Mouse (Mus musculus) neutrophil, adult 65 days (primary cell): ENCODE results near the gene Rcor3. TPM values are rescaled to one million over a fixed set of nuclear protein-coding genes. Genes with fewer than 3 reads are reported as not detected.

ENCODE experiments used
- total RNA-seq: library from RNA; stranded (reverse); gene quantifications from 2 replicates; pipeline ENCODE4 v1.2.4, GENCODE M21; 2023

Rcor3 gene
- 10.6 and 15.7 TPM in 2 replicates for total RNA-seq

DNA sequence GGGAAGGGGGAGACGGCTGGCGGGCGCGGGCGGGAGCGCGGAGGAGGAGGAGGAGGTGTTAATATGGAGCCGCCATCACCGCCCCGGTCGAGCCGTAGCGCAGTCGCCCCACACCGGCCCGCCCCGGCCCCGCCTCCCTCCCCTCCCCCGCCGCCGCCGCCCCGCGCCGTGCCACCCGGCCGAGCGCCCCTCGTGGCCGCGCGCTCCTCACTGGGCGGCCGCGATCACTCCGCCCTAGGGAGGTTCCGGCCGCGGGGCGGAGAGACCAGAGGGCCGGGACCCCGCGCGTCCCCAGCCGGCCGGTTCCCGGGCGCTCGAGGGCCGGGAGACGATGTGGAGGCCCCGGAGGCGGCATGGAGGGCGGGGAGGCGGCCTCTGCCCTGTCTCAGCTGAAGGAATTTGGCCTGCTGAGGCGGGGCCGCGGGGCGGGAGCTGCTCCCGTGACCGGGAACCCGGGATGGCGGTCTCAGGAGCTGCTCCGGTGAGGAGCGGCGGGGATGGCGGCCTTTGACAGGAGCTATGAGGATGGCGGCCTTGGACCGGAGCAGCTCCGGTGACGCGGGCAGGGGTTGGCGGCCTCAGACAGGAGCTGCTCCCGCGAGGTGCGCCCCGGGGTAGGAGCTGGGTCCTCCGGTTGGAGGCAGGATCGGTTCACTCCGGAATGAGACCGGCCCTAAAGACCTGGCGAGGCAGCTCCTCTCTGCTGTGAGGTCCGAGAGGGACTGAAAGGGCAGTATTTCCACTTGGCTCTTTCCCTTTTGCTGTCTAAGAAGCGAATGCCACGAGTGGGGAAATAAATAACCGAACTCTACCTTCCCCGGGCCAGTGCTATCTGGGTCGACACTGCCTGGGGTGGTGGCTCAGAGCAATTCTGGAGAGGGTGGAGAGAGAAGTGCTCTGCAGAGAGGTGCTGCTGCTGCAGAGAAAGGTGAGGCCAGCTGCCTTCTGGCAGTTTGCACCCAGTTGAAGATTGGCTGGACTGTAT lies at the start of gene Rcor3:
Rcor3 (minus strand) TSS at position 137 of the 985 bp plus-strand sequence.

DNA sequence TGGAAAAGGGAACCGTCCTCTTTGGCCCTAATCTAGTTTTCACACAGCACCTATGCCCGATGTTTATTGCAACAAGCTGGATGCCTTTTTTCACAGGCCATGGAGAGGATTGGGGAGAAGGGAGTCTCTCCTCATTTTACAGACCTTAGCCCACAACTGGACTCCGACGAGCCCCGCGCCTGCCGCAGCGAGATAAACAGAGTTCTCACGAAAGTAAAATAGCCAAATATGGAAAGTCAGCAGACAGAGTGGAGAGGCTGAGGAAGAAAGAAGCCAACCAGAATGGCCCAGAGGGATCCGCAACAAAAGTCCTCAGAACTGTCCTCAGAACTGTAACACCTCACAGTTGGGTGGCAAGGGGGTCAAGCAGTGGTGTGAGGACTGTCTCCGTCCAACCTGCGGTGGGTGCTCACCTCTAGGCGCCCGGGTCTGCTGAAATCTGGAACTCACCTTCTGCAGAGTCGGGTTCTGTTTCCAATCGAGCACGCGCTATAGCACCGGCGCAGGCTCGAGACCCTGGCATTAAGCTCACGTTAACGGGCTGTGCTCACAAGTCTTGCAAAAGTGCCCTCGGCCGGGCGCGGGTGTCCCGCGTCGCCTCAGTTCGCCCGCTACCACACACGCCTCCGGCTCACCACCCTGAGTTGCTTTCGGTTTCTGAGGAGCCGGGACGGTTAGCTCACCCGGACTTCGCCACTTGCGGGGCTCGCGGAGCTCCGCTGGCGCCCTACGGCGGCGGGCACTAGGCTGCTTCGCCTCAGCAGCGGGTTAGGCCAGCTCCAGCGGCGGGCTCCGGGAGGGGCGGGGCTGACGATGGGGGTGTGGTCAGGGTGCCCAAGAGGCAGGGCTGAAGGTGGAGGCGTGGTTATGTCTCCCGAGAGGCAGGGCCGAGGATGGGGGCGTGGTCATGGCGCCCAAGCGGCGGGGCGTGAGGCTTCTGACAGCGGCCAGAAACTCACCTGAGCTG lies 45.8 kb downstream of the Rcor3 start, which contains the start of gene Traf5:
Traf5 (minus strand) TSS at position 754 of the 967 bp plus-strand sequence.

Other genes starting within 250 kb of the Rcor3 start
- gene Slc30a1, start 231.3 kb downstream of the Rcor3 start, total RNA-seq: 10.8 and 22.5 TPM in 2 replicates
- 0.88 and 1.1 TPM in 2 replicates for gene Rd3, start 160.7 kb downstream of the Rcor3 start, total RNA-seq
- gene Traf5, start 45.5 kb downstream of the Rcor3 start, total RNA-seq: 14.8 and 16.2 TPM in 2 replicates
- gene Kcnh1, start 52.7 kb upstream of the Rcor3 start, total RNA-seq: not detected in 2 replicates